Mouse (Mus musculus) hindbrain, embryonic 15.5 days (tissue): ENCODE results near the gene Fbxl15. TPM values are rescaled to one million over a fixed set of nuclear protein-coding genes. Genes with fewer than 3 reads are reported as not detected.
A peak's percentile ranks its signal among the peaks of the same experiment; 100 is the strongest.

Experiments
- ATAC-seq: fragments of 200-750 bp; cut with Nextera tagmentation; 2 replicates; pipeline ENCODE4 v1.8.0; 2017; ENCODE audit warnings: low read depth, moderate number of reproducible peaks, moderate TSS enrichment; ENCODE audit not compliant: low FRiP score
- H3K27ac ChIP-seq: fragments of 300-500 bp; sonication (generic); replicated peaks from 2 replicates; pipeline ENCODE4 v1.5.1; 2015; ENCODE audit warnings: mild to moderate bottlenecking, inconsistent platforms
- H3K27me3 ChIP-seq: fragments of 300-500 bp; sonication (generic); 2 replicates; pipeline ENCODE4 v1.6.1; 2015; ENCODE audit warnings: control low read depth, inconsistent platforms
- H3K36me3 ChIP-seq: fragments of 300-500 bp; sonication (generic); 2 replicates; pipeline ENCODE4 v1.6.1; 2015; ENCODE audit warnings: control low read depth, inconsistent platforms
- H3K4me1 ChIP-seq: fragments of 300-500 bp; sonication (generic); replicated peaks from 2 replicates; pipeline ENCODE4 v1.6.1; 2015; ENCODE audit warnings: control low read depth, inconsistent platforms
- H3K4me2 ChIP-seq: fragments of 300-500 bp; sonication (generic); 2 replicates; pipeline ENCODE4 v1.6.1; 2015; ENCODE audit warnings: moderate library complexity, mild to moderate bottlenecking, inconsistent platforms
- H3K4me3 ChIP-seq: fragments of 300-500 bp; sonication (generic); 2 replicates; pipeline ENCODE4 v1.5.1; 2015; ENCODE audit warnings: mild to moderate bottlenecking, inconsistent platforms
- H3K9ac ChIP-seq: fragments of 300-500 bp; sonication (generic); 2 replicates; pipeline ENCODE4 v1.6.1; 2015; ENCODE audit warnings: inconsistent platforms
- H3K9me3 ChIP-seq: fragments of 300-500 bp; sonication (generic); 2 replicates; pipeline ENCODE4 v1.6.1; 2016; ENCODE audit warnings: control low read depth, inconsistent platforms
- WGBS: fragments of 180-500 bp; shearing (Covaris S2); methylation state at CpG from one replicate; pipeline ENCODE4 v1.1.7; 2015; 5-methylcytosine and 5-hydroxymethylcytosine counted together
- polyA plus RNA-seq: library from polyadenylated mRNA; unstranded; fragments of >200 nt; fragmentation: Nextera tagmentation; extraction: Ambion mirVana; gene quantifications from 2 replicates; pipeline ENCODE4 v1.2.1, GENCODE M21; 2015

The Fbxl15 gene
- polyA plus RNA-seq, 1 experiment from 2014 or later, result 51.8 TPM

GRCm38 (mm10) chr19:46303251-46304215 lies 24.5 kb upstream of the Fbxl15 start:
- no peak overlapping the region for H3K27ac ChIP-seq
- peaks cover 17% of the 10 kb centered on the region for H3K4me1 ChIP-seq
- WGBS, result 56% methylated on average over 18 of the region's 18 CpGs
- ATAC-seq, result no peak
- peaks cover 25% of the 10 kb centered on the region for H3K27me3 ChIP-seq
- H3K9me3 ChIP-seq, result no peaks in the 10 kb centered on the region
- 0 out of 2 replicates have a peak overlapping the region, but pooled peaks have one; percentile 42 for H3K9ac ChIP-seq
- H3K4me3 ChIP-seq, result peak overlapping the region; percentile 50
- peak overlapping the region; percentile 97 for H3K4me2 ChIP-seq
- H3K36me3 ChIP-seq, result no peaks in the 10 kb centered on the region

DNA sequence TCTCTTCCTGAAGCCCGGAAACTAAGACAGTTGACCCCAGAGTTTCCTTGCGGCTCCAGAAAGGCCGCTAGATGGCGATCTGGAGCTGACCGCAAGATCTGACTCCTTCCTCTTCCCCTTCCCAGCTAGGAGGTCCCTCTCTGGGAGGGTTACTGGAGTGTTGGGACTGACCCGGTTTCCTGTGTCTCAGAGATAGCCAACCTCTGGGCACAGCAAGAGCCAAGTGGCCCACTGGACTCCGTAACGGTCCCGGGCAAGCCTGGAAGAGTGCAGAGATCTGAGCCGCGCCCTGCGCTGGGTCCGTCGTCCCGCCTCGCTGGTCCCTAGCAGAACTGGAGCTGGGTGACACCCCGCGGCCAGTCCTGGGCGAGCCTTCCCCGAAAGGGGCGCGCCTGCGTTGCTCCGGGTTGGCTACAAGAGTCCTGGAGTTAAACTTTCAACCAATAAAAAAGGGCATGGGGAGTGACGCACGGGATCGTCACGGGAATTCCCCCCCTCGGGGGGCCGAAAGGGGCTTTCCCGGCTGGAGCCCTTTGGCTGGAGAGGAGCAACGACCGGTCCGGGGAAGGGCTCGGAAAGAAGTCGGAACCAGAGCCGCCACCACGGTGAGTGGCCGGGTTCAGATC lies 23.7 kb upstream of the Fbxl15 start, which contains the start of gene Nfkb2:
TSS of gene Nfkb2 (plus strand) at position 105 of the 626 bp plus-strand sequence.
- Histone ChIP-seq H3K4me1 (peaks cover 22% of the 10 kb centered on the region), H3K27ac (peak within 1 kb of the TSS; percentile 72), H3K27me3 (peaks cover 25% of the 10 kb centered on the region), H3K9me3 (no peaks in the 10 kb centered on the region), H3K4me2 (peak within 1 kb of the TSS; percentile 97), H3K4me3 (peak within 1 kb of the TSS; percentile 50), H3K36me3 (no peaks in the 10 kb centered on the region), H3K9ac (peak within 1 kb of the TSS; percentile 42; the same call in 1 of the 2 replicates)
- peak; percentile 82 for ATAC-seq
- under 1% methylated on average over 39 of the region's 39 CpGs for WGBS

DNA sequence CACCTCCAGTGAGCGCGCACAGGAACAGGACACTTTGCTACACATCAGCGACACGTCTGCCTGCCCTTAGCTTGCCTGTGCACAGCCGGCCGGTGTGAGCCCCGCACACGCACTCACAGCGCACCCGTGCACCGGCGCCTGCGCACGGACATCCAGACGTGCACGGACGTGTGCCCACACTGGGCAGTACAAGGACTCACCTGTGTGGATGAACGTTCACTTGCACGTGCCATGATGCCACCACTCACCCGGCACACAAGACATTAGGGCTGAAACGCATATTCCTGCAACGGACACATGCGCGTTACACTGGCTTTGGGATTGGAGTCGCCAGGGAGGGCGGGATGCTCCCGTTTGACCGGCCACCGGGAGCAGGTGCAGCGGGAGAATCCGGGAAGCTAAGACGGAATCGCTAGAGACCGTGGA lies 23.1 kb upstream of the Fbxl15 start:
- Histone ChIP-seq H3K9ac (peak overlapping the region; percentile 42; the same call in 1 of the 2 replicates), H3K9me3 (no peaks in the 10 kb centered on the region), H3K4me1 (peaks cover 22% of the 10 kb centered on the region), H3K4me3 (peak overlapping the region; percentile 50), H3K27me3 (peaks cover 25% of the 10 kb centered on the region), H3K27ac (no peak overlapping the region), H3K4me2 (peak overlapping the region; percentile 97), H3K36me3 (no peaks in the 10 kb centered on the region)
- peak; percentile 17; the same call in 1 of the 2 replicates for ATAC-seq
- 0% methylated on average over 34 of the region's 34 CpGs for WGBS

- Histone ChIP-seq H3K4me1 (peaks cover 22% of the 10 kb centered on the region), H3K9me3 (no peaks in the 10 kb centered on the region), H3K27me3 (peaks cover 25% of the 10 kb centered on the region), H3K9ac (peak overlapping the region; percentile 42), H3K4me2 (peak overlapping the region; percentile 97), H3K27ac (no peak overlapping the region), H3K4me3 (peak overlapping the region; percentile 50), H3K36me3 (no peaks in the 10 kb centered on the region)
- 0 out of 2 replicates have a peak, but pooled peaks have one; percentile 21 for ATAC-seq
- WGBS, result 1% methylated on average over 43 of the region's 43 CpGs
These were observed 22.3 kb upstream of the Fbxl15 start for GRCm38 (mm10) chr19:46305432-46306267.

GRCm38 (mm10) chr19:46306268-46306610 lies 21.7 kb upstream of the Fbxl15 start:
- Histone ChIP-seq H3K27ac (no peak overlapping the region), H3K9ac (0 out of 2 replicates have a peak overlapping the region, but pooled peaks have one; percentile 32), H3K4me1 (peaks cover 22% of the 10 kb centered on the region), H3K4me2 (peak overlapping the region; percentile 97), H3K27me3 (peaks cover 25% of the 10 kb centered on the region), H3K36me3 (0 out of 2 replicates have a peak, but pooled peaks cover 6% of the 10 kb centered on the region), H3K4me3 (peak overlapping the region; percentile 50; the same call in 1 of the 2 replicates), H3K9me3 (no peaks in the 10 kb centered on the region)
- WGBS, result 59% methylated on average over 5 of the region's 5 CpGs
- ATAC-seq, result no peak

DNA sequence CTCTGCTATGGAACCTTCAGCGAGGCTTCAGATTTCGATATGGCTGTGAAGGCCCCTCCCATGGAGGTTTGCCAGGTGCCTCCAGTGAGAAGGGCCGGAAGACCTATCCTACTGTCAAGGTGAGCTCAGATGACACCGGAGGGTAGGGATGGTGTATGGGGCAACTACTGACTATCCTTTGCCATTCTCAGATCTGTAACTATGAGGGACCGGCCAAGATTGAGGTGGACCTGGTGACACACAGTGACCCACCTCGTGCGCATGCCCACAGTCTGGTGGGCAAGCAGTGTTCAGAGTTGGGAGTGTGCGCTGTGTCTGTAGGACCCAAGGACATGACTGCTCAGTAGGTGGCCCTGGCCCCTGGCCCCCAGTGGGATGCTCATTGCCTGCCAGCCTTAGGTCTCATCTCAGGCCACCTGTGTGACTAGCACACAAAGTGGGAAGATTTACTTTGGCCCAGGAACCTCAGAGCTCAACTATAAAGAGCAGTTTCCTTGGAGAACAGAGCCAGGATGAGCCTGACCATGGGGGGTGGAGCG lies 21.2 kb upstream of the Fbxl15 start:
- H3K9me3 ChIP-seq, result no peaks in the 10 kb centered on the region
- 93% methylated on average over 9 of the region's 9 CpGs for WGBS
- H3K27ac ChIP-seq, result no peak overlapping the region
- peaks cover 7% of the 10 kb centered on the region; the same call in 1 of the 2 replicates for H3K36me3 ChIP-seq
- H3K9ac ChIP-seq, result no peak overlapping the region
- no peak for ATAC-seq
- no peak overlapping the region for H3K4me3 ChIP-seq
- H3K4me2 ChIP-seq, result no peak overlapping the region
- H3K4me1 ChIP-seq, result peaks cover 22% of the 10 kb centered on the region
- H3K27me3 ChIP-seq, result peaks cover 25% of the 10 kb centered on the region

- no peaks in the 10 kb centered on the region for H3K9me3 ChIP-seq
- ATAC-seq, result no peak
- WGBS, result 80% methylated on average over 16 of the region's 16 CpGs
- H3K4me3 ChIP-seq, result no peak overlapping the region
- H3K27me3 ChIP-seq, result peaks cover 25% of the 10 kb centered on the region
- H3K36me3 ChIP-seq, result peaks cover 14% of the 10 kb centered on the region; the same call in 1 of the 2 replicates
- H3K27ac ChIP-seq, result no peak overlapping the region
- H3K9ac ChIP-seq, result no peak overlapping the region
- H3K4me2 ChIP-seq, result no peak overlapping the region
- peaks cover 22% of the 10 kb centered on the region for H3K4me1 ChIP-seq
These were observed 20.2 kb upstream of the Fbxl15 start for GRCm38 (mm10) chr19:46307781-46308180.

DNA sequence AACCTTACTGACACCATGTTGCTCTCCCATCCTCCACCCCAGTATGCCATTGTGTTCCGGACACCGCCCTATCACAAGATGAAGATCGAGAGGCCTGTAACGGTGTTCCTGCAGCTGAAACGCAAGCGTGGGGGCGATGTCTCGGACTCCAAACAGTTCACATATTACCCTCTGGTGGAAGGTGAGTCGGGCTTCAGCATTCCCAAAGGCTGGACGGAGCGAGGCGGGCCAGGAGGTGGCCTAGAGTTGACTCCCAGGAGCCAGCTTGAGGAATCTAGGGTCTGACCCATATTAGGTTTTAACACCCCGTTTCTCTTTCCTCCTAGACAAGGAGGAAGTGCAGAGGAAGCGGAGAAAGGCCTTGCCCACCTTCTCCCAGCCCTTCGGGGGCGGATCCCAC lies 19.7 kb upstream of the Fbxl15 start:
- Histone ChIP-seq H3K9ac (no peak overlapping the region), H3K4me2 (peak overlapping the region; percentile 88), H3K27me3 (peaks cover 25% of the 10 kb centered on the region), H3K4me3 (peak overlapping the region; percentile 44; the same call in 1 of the 2 replicates), H3K9me3 (no peaks in the 10 kb centered on the region), H3K4me1 (peaks cover 22% of the 10 kb centered on the region), H3K36me3 (peaks cover 18% of the 10 kb centered on the region; the same call in 1 of the 2 replicates), H3K27ac (no peak overlapping the region)
- no peak for ATAC-seq
- WGBS, result 52% methylated on average over 16 of the region's 16 CpGs

DNA sequence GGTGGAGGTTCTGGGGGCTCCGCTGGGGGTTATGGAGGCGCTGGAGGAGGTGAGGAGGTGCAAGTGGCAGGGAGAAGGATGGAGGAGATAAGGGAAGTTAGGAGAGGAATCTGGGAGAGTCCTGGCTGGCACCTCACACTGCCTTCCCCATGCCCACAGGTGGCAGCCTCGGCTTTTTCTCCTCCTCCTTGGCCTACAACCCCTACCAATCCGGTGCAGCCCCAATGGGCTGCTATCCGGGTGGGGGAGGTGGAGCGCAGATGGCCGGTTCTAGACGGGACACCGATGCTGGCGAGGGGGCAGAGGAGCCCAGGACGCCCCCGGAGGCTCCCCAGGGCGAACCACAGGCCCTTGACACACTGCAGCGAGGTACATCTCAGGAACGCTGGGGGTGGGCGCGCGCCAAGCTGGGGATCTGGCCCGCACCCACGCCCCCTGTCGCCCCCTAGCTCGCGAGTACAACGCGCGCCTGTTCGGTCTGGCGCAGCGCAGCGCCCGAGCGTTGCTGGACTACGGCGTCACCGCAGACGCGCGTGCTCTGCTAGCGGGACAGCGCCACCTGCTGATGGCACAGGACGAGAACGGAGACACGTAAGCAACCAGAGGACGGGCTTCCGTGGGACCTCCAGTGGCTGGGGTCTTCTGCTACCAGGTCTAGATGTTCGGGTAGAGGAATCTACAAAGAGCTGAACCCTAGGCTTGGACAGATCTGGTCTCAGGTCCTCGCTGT lies 19.1 kb upstream of the Fbxl15 start:
- peaks cover 30% of the 10 kb centered on the region for H3K27me3 ChIP-seq
- WGBS, result 2% methylated on average over 47 of the region's 47 CpGs
- H3K9me3 ChIP-seq, result no peaks in the 10 kb centered on the region
- peak overlapping the region; percentile 44 for H3K4me3 ChIP-seq
- H3K4me1 ChIP-seq, result peaks cover 22% of the 10 kb centered on the region
- ATAC-seq, result peak; percentile 62
- H3K27ac ChIP-seq, result no peak overlapping the region
- H3K4me2 ChIP-seq, result peak overlapping the region; percentile 88
- H3K9ac ChIP-seq, result peak overlapping the region; percentile 34
- peaks cover 22% of the 10 kb centered on the region; the same call in 1 of the 2 replicates for H3K36me3 ChIP-seq

DNA sequence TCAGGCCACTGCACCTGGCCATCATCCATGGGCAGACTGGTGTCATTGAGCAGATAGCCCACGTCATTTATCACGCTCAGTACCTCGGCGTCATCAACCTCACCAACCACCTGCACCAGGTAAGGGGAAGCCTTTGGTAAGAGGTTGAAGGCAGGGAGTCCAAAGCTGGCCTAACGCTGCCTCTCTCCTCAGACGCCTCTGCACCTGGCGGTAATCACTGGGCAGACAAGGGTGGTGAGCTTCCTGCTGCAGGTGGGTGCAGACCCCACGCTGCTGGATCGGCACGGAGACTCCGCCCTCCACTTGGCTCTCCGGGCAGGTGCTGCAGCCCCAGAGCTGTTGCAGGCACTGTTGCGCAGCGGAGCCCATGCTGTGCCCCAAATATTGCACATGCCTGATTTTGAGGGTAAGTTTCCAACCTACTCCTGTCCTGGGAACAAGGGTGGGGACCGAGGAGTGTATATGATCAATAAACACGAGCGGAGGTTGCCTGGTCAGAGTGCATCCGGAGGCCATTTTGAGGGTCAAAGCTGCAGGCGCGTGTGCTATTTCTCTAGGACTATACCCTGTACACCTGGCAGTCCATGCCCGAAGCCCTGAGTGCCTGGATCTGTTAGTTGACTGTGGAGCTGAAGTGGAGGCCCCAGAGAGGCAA lies 18.2 kb upstream of the Fbxl15 start:
- peaks cover 34% of the 10 kb centered on the region for H3K27me3 ChIP-seq
- peaks cover 21% of the 10 kb centered on the region for H3K4me1 ChIP-seq
- H3K4me3 ChIP-seq, result no peak overlapping the region
- no peak overlapping the region for H3K27ac ChIP-seq
- H3K4me2 ChIP-seq, result peak overlapping the region; percentile 88; the same call in 1 of the 2 replicates
- no peaks in the 10 kb centered on the region for H3K9me3 ChIP-seq
- 85% methylated on average over 21 of the region's 21 CpGs for WGBS
- H3K36me3 ChIP-seq, result peaks cover 26% of the 10 kb centered on the region; the same call in 1 of the 2 replicates
- ATAC-seq, result no peak
- no peak overlapping the region for H3K9ac ChIP-seq
